Mouse (Mus musculus): Measurements from ENCODE around the gene Tspan3. TPM values are rescaled to one million over a fixed set of nuclear protein-coding genes. Genes with fewer than 3 reads are reported as not detected.

Gene Tspan3
- 13.9 TPM for total RNA-seq (2023)

DNA sequence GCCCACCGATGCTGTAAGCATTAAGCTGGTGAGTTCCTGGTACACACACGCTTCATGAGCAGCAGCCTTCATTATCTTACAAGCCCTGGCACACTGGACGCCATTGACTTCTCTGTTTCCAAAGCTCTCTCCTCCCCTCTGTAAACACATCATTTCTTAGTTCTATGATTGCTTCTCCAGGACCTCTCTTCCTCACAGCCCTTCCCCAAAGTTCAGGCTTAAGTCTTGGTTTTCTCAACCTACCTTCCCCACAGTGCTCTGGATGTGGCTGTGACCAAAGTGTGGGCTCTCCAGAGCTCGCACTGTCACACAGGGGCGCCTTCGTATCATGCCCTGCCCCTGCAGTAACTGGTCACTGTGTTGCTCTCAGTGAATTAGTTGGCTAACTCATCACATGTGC, at the start of gene Tspan3:
Gene Tspan3 (minus strand): TSS at position 101 of the 400 bp plus-strand sequence.

DNA sequence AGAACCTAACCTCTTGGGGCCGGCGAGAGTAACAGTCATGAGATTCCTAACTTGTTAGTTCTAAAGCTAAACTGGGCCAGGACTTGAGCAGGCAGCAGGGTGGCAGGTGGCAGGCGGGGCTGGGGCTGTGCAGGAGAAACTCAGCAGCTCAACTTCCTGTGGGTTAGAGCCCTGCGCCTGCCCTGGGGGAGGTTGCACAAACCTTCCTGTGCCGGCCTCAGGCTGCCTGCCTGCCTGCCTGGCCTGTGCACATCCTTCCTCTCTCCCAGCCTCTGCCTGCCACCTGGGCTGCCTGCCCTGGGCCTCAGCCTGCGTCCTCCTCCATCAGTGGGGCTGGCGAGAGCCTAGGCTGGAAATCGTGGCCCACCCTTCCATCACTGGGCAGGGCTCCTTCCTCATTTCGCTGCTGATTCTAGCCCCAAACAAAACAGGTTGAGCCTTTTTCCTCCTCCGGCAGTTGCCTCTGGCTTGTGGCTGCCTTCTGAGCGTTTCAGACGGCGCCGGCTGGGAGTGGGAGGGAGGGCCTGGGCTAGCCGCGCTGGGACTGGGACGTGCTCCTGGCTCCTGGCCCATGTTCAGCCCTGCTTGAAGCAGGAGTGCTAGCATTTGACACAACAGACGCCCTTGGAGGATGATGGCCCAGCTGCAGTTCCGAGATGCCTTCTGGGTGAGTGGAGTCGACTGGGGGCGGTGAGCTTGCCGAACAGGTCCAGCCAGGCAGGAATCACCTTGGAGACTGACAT, 75.3 kb downstream of the Tspan3 start, which contains the start of gene Pstpip1:
Gene Pstpip1 (plus strand): TSS at position 185 of the 743 bp plus-strand sequence.

Other genes with a start within 250 kb of the Tspan3 start
- 28.1 TPM for gene Scaper, start 227.4 kb downstream of the Tspan3 start, total RNA-seq (2023)
- gene 4930563M21Rik, start 154.9 kb downstream of the Tspan3 start, total RNA-seq (2023) = not detected
- gene Rcn2, start 123.6 kb downstream of the Tspan3 start, total RNA-seq (2023) = 23.8 TPM
- gene Pstpip1, start 75.5 kb downstream of the Tspan3 start, total RNA-seq (2023) = 202 TPM